Mouse (Mus musculus): ENCODE results near the gene Slc11a1.
"Not testable (repeated sequence)": the region's sequence is repeated elsewhere in the genome, so short reads cannot be mapped to it uniquely, and the experiment has no call there.

The Slc11a1 gene

GRCm38 (mm10) chr1:74389831-74390286, 14.9 kb downstream of the Slc11a1 start:
- peak; percentile 57 for DNase-seq

DNA sequence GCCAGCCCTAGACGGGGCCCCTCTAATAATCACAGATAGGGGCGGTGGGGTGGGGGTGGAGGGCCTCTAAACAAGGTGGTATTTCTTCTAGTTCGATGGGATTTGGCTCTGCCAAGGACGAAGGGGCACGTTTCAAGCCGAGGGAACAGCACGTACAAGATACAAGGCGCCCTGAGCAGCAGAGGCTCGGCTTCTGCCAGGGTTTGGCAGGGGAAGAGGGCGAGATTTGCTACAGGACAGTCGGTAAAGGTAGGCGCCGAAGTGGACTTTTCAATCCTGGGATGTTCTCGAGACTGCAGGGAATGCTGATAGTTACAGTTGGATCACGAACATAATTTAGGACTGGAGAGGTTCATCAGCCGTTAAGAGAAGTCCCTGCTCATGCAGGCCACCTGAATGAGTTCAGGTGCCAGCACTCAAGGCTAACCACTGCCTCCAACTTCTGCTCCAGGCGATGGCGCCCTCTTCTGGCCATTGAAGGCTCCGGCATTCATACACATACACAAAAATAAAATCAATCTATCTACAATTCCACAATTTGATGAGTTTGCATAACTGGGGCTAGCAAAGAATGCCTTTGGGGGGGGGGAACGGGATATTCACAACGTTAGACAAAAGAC, 15.4 kb downstream of the Slc11a1 start:
- peak; percentile 83 for DNase-seq

DNA sequence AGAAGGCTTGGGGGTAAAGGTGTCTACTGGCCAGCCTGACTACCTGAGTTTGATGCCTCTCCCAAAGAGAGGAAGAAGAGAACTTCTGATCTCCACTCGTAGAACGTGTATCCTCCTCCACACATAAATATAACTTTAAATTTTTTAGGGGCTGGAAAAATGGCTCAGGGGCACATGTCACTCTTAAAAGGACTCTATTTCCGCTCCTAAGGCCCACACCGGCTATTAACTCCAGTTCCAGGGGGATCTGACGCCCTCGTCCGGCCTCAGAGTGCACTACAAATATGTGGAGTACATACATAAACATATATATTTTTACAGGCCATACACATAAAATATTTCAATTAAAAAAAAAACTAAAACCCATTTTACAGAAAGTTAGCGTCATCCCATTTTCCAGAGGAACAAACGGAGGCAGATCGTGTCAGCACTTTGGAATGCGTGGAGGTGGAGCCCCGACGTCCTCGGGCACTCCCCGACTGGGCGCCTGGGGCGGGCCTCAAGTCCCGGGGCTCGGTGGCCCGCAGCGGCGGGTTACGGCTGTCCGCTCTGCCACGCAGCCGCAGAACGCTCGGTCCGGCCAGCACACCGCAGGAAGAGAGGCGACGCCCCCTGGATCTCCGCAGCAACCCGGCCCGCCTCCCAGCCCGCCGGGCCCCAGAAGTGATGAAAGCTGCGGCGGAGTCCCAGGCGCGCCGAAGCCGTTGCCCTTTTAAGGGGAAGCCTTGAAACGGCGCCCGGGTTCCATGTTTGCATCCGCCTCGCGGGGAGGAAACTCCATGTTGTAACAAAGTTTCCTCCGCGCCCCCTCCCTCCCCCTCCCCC, 16.1 kb downstream of the Slc11a1 start, which contains the start of gene Ctdsp1:
Ctdsp1 (plus strand) TSS at position 586 of the 825 bp plus-strand sequence.
- DNase-seq: peak; percentile 99

GRCm38 (mm10) chr1:74391844-74392441, 16.9 kb downstream of the Slc11a1 start:
- DNase-seq: peak; percentile 90

DNA sequence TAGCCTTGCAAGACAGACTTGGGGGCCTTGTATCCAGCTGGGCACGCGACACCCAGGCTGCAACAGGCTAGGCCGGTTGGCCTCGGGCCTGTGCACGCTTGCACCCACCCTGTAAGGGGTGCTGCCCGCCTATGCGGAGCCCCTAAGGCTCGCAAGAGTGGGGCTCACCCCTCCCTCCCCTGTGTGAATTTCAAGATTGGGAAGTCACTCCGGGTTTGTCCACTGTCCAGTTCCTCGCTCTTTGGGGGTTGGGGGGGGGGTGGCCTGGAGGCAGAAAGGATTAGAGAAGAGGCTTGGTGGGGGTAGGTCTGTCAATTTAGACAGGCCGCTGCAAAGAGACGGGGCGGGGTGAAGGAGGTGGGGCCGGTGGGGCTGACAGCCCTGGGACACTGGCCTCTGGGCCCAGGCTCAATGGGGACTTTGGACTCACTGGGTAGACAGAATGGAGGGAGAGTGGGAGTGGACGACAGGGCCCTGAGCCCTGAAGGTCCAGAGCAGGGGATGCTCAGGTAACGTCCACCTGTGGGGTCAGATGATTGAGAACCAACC, 17.5 kb downstream of the Slc11a1 start:
- peak; percentile 77 for DNase-seq

GRCm38 (mm10) chr1:74393010-74393409, 18.0 kb downstream of the Slc11a1 start:
- DNase-seq: no peak

DNA sequence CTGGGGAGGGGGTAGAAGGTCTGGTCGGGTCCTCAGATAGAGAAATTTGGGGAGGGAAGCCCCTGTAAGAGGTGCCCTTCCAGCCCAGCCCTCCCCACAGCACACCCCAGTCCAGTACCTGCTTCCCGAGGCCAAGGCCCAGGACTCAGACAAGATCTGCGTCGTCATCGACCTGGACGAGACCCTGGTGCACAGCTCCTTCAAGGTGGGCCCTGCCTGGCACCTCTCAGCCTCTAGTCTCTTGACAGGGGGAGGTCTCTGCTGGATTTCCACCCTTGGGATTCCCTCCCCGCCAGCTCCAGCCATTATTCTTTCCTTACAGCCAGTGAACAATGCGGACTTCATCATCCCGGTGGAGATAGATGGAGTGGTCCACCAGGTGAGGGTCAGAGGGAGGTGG, 18.7 kb downstream of the Slc11a1 start:
- DNase-seq: no peak

DNA sequence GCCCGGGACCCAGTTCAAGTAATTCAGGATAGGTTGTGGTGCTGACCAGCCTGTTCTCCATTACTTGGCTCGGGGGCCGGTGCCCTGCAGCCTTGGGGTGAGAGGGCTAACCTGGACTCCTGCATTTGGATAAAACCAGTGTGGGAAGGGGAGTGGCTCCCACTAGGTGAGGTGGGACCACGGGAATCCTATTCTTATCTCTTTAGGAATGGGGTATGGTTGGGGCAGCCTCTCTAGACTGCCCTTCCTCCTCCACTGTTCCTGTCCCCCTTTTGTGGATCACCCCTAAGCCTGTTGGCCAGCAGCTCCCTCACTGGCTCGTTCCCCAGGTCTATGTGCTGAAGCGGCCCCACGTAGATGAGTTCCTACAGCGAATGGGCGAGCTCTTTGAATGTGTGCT, 19.3 kb downstream of the Slc11a1 start:
- no peak for DNase-seq

DNA sequence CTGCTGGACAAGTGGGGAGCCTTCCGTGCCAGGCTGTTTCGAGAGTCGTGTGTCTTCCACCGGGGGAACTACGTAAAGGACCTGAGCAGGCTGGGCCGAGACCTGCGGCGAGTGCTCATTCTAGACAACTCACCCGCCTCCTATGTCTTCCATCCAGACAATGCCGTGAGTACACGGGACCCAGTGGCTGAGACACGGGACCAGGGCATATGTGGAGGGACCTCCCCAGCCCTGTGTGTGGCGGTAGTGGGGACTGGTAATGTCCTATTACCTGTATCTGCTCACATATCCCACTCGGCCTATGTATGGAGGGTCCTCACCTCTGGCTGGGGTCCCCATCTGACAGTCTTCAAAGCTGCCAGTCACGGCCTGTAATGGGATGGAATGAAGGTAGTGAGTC, 19.9 kb downstream of the Slc11a1 start:
- DNase-seq: no peak

DNA sequence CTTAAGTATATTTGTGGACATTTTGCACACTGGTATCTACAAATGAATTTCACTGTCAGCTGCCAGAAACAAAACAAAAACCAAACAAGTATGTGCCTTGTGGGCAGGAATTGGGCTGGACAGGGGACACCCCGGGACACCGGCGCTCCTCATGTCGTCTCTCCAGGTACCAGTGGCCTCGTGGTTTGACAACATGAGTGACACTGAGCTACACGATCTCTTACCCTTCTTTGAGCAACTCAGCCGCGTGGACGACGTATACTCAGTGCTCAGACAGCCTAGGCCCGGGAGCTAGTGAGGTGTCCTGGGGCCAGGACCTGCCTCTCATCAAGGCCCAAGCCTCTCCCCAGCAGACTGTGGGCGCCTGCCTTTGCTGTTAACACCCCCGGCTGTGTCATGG, 20.3 kb downstream of the Slc11a1 start:
- no peak for DNase-seq

GRCm38 (mm10) chr1:74396456-74397222, 21.6 kb downstream of the Slc11a1 start:
- not testable (repeated sequence) for DNase-seq

GRCm38 (mm10) chr1:74397268-74397918, 22.4 kb downstream of the Slc11a1 start:
- DNase-seq: peak; percentile 100

- peak; percentile 84 for DNase-seq
Measured at GRCm38 (mm10) chr1:74397919-74398451, 23.0 kb downstream of the Slc11a1 start.

- DNase-seq: no peak
Measured at GRCm38 (mm10) chr1:74400531-74400930, 25.5 kb downstream of the Slc11a1 start.

DNA sequence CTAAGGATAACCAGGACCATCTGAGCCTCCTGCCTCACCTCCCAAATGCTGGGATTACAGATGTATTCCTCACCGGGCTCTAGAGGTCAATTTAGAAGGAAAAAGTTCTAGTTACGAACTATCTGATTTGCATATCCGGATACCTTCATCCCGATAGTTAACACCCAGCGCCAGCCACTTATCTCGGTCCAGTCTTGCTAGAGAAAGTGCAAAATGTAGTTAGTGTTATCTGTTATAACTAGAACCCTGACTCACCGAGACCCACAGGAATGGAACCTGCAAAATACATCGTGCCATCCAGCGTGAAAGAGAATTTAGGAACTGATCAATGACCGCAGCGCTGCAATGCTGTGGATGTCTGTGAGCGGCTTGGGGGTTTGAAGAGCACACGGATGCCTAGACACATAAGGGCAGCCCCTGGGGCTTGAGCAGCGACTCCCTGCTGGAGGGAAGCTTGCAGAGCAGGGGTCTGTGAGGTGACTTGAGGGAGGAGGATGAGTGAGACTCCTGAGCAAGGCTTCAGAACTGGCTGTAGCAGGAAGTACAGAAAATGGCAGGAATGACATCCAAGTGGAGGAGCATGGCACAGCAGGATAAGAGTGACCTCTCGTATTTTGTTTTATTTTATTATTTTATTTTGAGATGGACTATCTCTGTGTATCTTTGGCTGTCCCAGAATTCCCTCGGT, 26.2 kb downstream of the Slc11a1 start:
- no peak for DNase-seq

DNA sequence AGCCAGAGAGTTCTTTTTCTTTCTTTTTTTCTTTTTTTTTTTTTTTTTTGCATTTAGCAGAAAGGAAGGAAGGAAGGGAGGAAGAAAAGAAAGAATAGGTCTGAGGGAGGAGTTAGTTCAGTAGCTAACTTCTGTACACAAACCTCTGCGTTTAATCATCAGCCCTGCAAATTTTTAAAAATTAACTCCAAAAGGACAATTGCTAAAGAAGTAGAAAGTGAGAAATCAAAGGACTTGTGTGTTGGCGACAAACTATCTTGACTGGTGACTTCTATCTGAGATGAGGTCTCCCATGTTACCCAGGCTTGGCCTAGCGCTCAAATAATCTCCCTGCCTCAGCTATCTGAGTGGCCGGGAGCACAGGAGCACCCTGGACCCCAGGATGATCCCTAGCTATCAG, 29.2 kb downstream of the Slc11a1 start:
- DNase-seq: no peak

DNA sequence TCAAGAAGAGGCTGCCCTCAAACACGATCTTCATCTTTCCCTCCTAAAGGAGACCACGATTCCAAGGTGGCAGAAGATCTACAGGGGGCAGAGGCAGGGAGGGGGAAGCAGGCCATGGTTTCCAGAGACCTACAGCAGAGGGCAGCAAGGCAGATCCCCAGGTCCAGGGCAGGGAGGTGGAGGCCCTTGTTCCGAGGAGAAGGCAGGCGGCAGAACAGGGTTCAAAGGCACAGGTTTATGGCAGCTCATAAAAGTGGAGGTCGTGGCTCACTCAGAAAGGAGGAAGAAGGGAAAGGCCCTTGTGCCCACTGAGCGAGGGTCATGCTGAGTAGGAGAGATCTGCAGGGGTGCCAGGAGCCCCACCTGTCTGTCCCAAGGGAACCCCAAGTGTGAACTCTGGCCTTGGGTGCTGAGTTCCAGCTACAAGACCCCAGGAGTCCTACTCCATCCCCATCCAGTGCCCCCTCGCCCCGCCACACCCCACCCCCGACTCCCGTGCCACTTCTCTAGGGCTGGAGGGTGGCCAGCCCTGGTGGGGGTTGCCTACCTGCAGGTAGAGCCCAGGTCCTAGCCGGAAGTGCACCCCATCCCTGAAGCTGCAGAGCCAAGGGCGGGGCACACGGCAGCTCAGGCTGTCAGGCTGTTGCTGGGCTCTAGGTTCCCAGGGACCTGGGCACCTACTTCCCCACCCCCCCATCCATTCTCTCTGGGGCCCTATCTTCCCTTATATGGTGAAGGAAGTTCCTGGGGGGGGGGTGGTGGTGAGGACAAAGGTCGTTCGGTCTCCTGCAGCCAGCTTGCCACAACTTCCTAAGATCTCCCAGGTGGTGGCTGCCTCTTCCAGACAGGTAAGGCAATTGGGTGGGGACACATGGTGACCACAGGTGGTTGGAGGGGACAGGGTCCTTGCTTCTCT, 33.9 kb downstream of the Slc11a1 start, which contains the start of gene Vil1:
Vil1 (plus strand) TSS at position 788 of the 916 bp plus-strand sequence.
- peak; percentile 50 for DNase-seq

- no peak for DNase-seq
Measured at GRCm38 (mm10) chr1:74411753-74412325, 36.8 kb downstream of the Slc11a1 start.

- DNase-seq: no peak
Measured at GRCm38 (mm10) chr1:74412711-74413110, 37.7 kb downstream of the Slc11a1 start.

DNA sequence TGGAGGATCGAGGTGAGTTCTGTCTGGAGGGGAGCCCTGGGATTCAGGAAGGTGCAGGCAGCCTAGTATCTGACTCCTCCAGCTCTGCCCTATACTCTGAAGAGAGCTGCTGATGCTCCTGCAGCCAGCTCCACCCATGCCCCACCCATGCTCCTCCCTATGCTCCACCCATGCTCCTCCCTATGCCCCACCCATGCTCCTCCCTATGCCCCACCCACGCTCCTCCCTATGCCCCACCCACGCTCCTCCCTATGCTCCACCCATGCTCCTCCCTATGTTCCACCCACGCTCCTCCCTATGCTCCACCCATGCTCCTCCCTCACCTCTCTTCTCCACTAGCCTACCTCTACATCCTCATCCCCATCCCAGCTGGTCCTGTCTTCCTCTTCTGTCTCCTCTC, 40.1 kb downstream of the Slc11a1 start:
- peak; percentile 66 for DNase-seq

All from kidney, postnatal 10 days (tissue).